Mouse (Mus musculus) G1E (cell line): ENCODE measurements at regions not wholly inside any gene's neighbourhood (a gene's known extent, or its start where the extent isn't known, plus 50 kb on each side); places are given as distances from the start of the nearest gene placed in this dataset.

Experiments
- ATAC-seq: 2 replicates; pipeline ENCODE4 v1.8.0; 2016; ENCODE audit warnings: mild to moderate bottlenecking; ENCODE audit not compliant: insufficient number of reproducible peaks, poor library complexity, low FRiP score, severe bottlenecking; ENCODE audit errors: extremely low read depth
- DNase-seq: peaks from one replicate; pipeline ENCODE4 v3.0.0; 2012; ENCODE audit warnings: low spot score
- H3K27me3 ChIP-seq: 2 replicates; pipeline ENCODE4 v1.6.1; 2012; ENCODE audit warnings: mild to moderate bottlenecking, low read length, inconsistent platforms; ENCODE audit not compliant: insufficient read depth
- H3K36me3 ChIP-seq: replicated peaks from 2 replicates; pipeline ENCODE3; 2012; ENCODE audit warnings: mild to moderate bottlenecking, inconsistent platforms
- H3K4me1 ChIP-seq: 2 replicates; pipeline ENCODE4 v1.6.1; 2012; ENCODE audit warnings: low read depth, low read length, inconsistent platforms, mixed read lengths; ENCODE audit not compliant: insufficient read depth
- H3K4me3 ChIP-seq: 2 replicates; pipeline ENCODE4 v1.5.1; 2012; ENCODE audit warnings: low read depth, mild to moderate bottlenecking, inconsistent platforms, low read length, moderate library complexity, mixed read lengths
- H3K9me3 ChIP-seq: replicated peaks from 2 replicates; pipeline ENCODE4 v1.6.1; 2012; ENCODE audit warnings: inconsistent platforms
- CTCF ChIP-seq: IDR thresholded peaks from 2 replicates; pipeline ENCODE4 v1.5.1; 2012; ENCODE audit warnings: low read depth, low read length, inconsistent platforms, mixed read lengths
- GATA1 ChIP-seq: IDR thresholded peaks from 2 replicates; pipeline ENCODE4 v1.6.1; 2012; ENCODE audit warnings: borderline replicate concordance, low read length, inconsistent platforms, mixed read lengths
- GATA2 ChIP-seq: IDR thresholded peaks from 2 replicates; pipeline ENCODE4 v1.6.1; 2012; ENCODE audit warnings: low read depth, low read length, inconsistent platforms, borderline replicate concordance
- POLR2AphosphoS5 ChIP-seq: IDR thresholded peaks from 2 replicates; pipeline ENCODE4 v1.6.1; 2012; ENCODE audit warnings: low read depth, low read length, inconsistent platforms; ENCODE audit not compliant: insufficient replicate concordance
- TAL1 ChIP-seq: conservative IDR thresholded peaks from 2 replicates; pipeline ENCODE4 v1.6.1; 2012; ENCODE audit warnings: low read depth, low read length, inconsistent platforms, mixed read lengths

DNA sequence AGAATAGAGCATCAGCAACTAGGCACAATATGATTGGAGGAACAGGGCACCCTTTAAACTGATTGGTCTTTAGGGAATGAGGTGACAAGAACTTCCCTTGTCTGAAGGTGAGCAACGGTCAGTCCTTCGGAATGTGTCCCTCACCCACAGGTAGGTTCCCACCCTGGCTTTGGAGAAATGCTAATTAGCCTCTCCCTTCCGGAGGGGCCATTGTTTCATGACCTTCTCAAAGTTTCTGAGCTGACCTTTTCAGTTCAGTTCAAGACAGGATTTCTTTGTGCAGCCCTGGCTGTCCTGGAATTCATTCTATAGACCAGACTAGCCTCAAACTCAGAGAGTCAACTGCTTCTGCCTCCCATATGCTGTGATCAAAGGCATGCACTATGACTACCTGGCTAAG is 53.5 kb upstream of the Klf9 start:
- no peaks in the 10 kb centered on the region for H3K9me3 ChIP-seq
- H3K4me3 ChIP-seq, result no peak overlapping the region
- no peaks in the 10 kb centered on the region for H3K36me3 ChIP-seq
- DNase-seq (no peak), ATAC-seq (no peak)
- no peaks in the 10 kb centered on the region; the same call in 1 of the 2 replicates for H3K27me3 ChIP-seq
- TF ChIP-seq CTCF, result no peak
- no peak for TF ChIP-seq TAL1
- TF ChIP-seq POLR2AphosphoS5, result no peak
- H3K4me1 ChIP-seq, result no peaks in the 10 kb centered on the region

DNA sequence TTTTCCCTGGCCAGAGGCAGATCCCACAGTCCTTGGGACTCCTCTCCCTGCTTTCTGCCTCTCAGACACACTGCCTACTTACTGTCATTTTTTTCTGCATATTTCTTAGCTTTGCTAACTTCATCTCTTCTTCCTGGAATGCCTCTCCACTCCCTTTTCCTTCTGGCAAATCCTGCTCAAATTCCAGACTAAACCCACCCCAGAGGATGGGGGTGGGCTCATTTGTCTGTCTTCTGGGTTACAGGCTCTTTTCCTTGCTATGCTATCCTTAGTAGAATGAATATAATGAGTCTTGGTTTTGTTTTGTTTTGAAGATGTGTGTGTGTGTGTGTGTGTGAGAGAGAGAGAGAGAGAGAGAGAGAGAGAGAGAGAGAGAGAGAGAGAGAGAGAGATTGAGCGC is 51.9 kb upstream of the Klf9 start:
- Histone ChIP-seq H3K4me3 (no peak overlapping the region), H3K36me3 (no peaks in the 10 kb centered on the region), H3K9me3 (no peaks in the 10 kb centered on the region), H3K27me3 (peaks cover 6% of the 10 kb centered on the region; the same call in 1 of the 2 replicates), H3K4me1 (no peaks in the 10 kb centered on the region)
- DNase-seq (no peak), ATAC-seq (no peak)
- TF ChIP-seq TAL1 (no peak), GATA2 (no peak), CTCF (no peak), POLR2AphosphoS5 (no peak), GATA1 (no peak)

- no peak for TF ChIP-seq GATA1
- no peak for TF ChIP-seq GATA2
- no peak for TF ChIP-seq POLR2AphosphoS5
- TF ChIP-seq TAL1, result no peak
- TF ChIP-seq CTCF, result no peak
- H3K36me3 ChIP-seq, result no peaks in the 10 kb centered on the region
- no peaks in the 10 kb centered on the region for H3K4me1 ChIP-seq
- ATAC-seq (no peak), DNase-seq (no peak)
- H3K9me3 ChIP-seq, result no peaks in the 10 kb centered on the region
- no peak overlapping the region for H3K4me3 ChIP-seq
- H3K27me3 ChIP-seq, result peaks cover 6% of the 10 kb centered on the region; the same call in 1 of the 2 replicates
Observed at GRCm38 (mm10) chr19:23089761-23090514, 51.1 kb upstream of the Klf9 start.
